Mouse (Mus musculus): Measurements from ENCODE around the gene Mipep. TPM values are rescaled to one million over a fixed set of nuclear protein-coding genes. Genes with fewer than 3 reads are reported as not detected.

The Mipep gene
- polyA plus RNA-seq, 2 experiments: 7.5 to 12.6 TPM

DNA sequence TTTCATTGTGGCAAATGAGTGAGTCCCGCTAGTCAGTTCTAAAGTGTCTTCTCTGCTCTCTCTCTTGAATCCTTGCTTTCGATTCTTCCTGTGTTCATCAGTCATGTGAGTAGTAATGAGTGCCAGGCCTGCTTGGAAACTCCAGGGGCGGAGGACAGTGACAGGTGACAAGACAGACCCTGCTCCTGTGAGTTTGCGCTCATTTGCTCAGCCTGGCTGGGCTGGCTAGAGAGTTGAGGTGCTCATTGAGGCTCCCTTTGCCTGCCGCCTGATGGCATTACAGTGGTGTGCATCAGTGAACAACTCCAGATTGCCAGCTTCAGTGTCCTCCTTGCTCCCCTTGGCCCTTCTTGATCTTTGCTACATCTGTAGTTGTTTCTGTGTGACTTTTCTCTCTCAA is 97.7 kb downstream of the Mipep start:
- no peaks in the 10 kb centered on the region for H3K36me3 ChIP-seq (replicated peaks; ENCODE audit: control insufficient read depth, insufficient read depth, low read depth)
- no peak overlapping the region for H3K4me2 ChIP-seq (ENCODE audit: low read depth)
- H3K4me3 ChIP-seq (ENCODE audit: insufficient read depth in 1 of 2, low read depth in 2 of 2, low read length in 2 of 2): no peak overlapping the region
- no peaks in the 10 kb centered on the region for H3K27me3 ChIP-seq (ENCODE audit: control insufficient read depth, insufficient read depth, low read length)
- no peaks in the 10 kb centered on the region for H3K4me1 ChIP-seq (replicated peaks; ENCODE audit: control insufficient read depth in 2 of 2, insufficient read depth in 2 of 2, low read length in 1 of 2)
- no peak overlapping the region for H3K27ac ChIP-seq
- H3K9ac ChIP-seq (replicated peaks): no peak overlapping the region
- no peaks in the 10 kb centered on the region for H3K9me3 ChIP-seq (ENCODE audit: control insufficient read depth, low read length)
- no peak for TF ChIP-seq EP300 (IDR thresholded peaks at IDR 0.05; ENCODE audit: low read depth)
- no peak for TF ChIP-seq CTCF (IDR thresholded peaks at IDR 0.05; ENCODE audit: low read depth)
- 78% methylated on average over 5 of the region's 5 CpGs for WGBS (ENCODE audit: insufficient replicate concordance)
- DNase-seq (ENCODE audit: low read depth in 3 of 3, low spot score in 3 of 3) (no peak), ATAC-seq (ENCODE audit: insufficient read depth) (no peak)

GRCm38 (mm10) chr14:60882681-60883080 is 98.3 kb downstream of the Mipep start:
- Histone ChIP-seq H3K9ac (replicated peaks) (no peak overlapping the region), H3K9me3 (ENCODE audit: control insufficient read depth, low read length) (no peaks in the 10 kb centered on the region), H3K27ac (no peak overlapping the region), H3K27me3 (ENCODE audit: control insufficient read depth, insufficient read depth, low read length) (no peaks in the 10 kb centered on the region), H3K4me1 (replicated peaks; ENCODE audit: control insufficient read depth in 2 of 2, insufficient read depth in 2 of 2, low read length in 1 of 2) (no peaks in the 10 kb centered on the region), H3K36me3 (replicated peaks; ENCODE audit: control insufficient read depth, insufficient read depth, low read depth) (no peaks in the 10 kb centered on the region), H3K4me3 (ENCODE audit: insufficient read depth in 1 of 2, low read depth in 2 of 2, low read length in 2 of 2) (no peak overlapping the region), H3K4me2 (ENCODE audit: low read depth) (no peak overlapping the region)
- ATAC-seq (ENCODE audit: insufficient read depth) (no peak), DNase-seq (ENCODE audit: low read depth in 3 of 3, low spot score in 3 of 3) (no peak)
- 63% methylated on average over 4 of the region's 4 CpGs for WGBS (ENCODE audit: insufficient replicate concordance)
- TF ChIP-seq EP300 (IDR thresholded peaks at IDR 0.05; ENCODE audit: low read depth) (no peak), CTCF (IDR thresholded peaks at IDR 0.05; ENCODE audit: low read depth) (no peak)

DNA sequence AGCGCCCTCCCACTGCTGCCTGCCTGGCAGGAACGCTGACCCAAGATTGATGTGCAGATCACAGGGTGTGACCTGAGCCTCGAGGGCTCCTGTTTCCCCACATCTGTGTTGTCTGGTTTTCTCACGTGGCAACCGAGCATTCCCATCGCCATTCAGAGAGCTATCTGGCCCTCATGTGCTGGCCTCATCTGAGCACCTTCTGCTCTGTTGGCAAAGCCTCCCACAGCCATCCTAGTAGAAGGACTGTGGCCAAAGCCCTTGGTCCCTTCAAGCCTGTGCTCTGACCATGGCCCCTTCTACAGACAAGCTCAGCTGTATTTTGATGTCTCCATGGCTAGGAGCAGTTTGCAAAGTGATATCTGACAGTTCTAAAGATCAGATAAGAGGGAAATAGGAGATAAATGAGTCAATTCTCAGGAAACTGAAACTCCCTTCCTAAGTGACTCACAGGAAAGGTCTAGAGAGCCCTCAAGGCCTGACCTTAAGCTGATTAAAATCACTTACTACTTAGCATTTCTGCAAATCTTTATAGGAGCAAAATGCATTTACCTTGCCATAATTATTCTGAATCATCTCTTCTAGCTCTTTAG is 101.1 kb downstream of the Mipep start:
- H3K27me3 ChIP-seq (ENCODE audit: control insufficient read depth, insufficient read depth, low read length): no peaks in the 10 kb centered on the region

GRCm38 (mm10) chr14:60893882-60894281 is 109.5 kb downstream of the Mipep start:
- Histone ChIP-seq H3K36me3 (replicated peaks; ENCODE audit: control insufficient read depth, insufficient read depth, low read depth) (no peaks in the 10 kb centered on the region), H3K9me3 (ENCODE audit: control insufficient read depth, low read length) (no peaks in the 10 kb centered on the region), H3K27ac (no peak overlapping the region), H3K9ac (replicated peaks) (no peak overlapping the region), H3K4me2 (ENCODE audit: low read depth) (no peak overlapping the region), H3K4me3 (ENCODE audit: insufficient read depth in 1 of 2, low read depth in 2 of 2, low read length in 2 of 2) (no peak overlapping the region), H3K4me1 (replicated peaks; ENCODE audit: control insufficient read depth in 2 of 2, insufficient read depth in 2 of 2, low read length in 1 of 2) (no peaks in the 10 kb centered on the region), H3K27me3 (ENCODE audit: control insufficient read depth, insufficient read depth, low read length) (no peaks in the 10 kb centered on the region)
- 76% methylated on average over 10 of the region's 10 CpGs for WGBS (ENCODE audit: insufficient replicate concordance)
- ATAC-seq (ENCODE audit: insufficient read depth) (no peak), DNase-seq (ENCODE audit: low read depth in 3 of 3, low spot score in 3 of 3) (no peak)
- TF ChIP-seq EP300 (IDR thresholded peaks at IDR 0.05; ENCODE audit: low read depth) (no peak), CTCF (IDR thresholded peaks at IDR 0.05; ENCODE audit: low read depth) (no peak)

More for the DNA sequence above, 101.1 kb downstream of the Mipep start:
- Histone ChIP-seq H3K36me3 (replicated peaks; ENCODE audit: control insufficient read depth, insufficient read depth, low read depth) (no peaks in the 10 kb centered on the region), H3K9me3 (ENCODE audit: control insufficient read depth, low read length) (no peaks in the 10 kb centered on the region), H3K4me3 (ENCODE audit: insufficient read depth in 1 of 2, low read depth in 2 of 2, low read length in 2 of 2) (no peak overlapping the region), H3K9ac (replicated peaks) (no peak overlapping the region), H3K4me2 (ENCODE audit: low read depth) (no peak overlapping the region), H3K27ac (no peak overlapping the region), H3K4me1 (replicated peaks; ENCODE audit: control insufficient read depth in 2 of 2, insufficient read depth in 2 of 2, low read length in 1 of 2) (no peaks in the 10 kb centered on the region)
- DNase-seq (ENCODE audit: low read depth in 3 of 3, low spot score in 3 of 3) (no peak), ATAC-seq (ENCODE audit: insufficient read depth) (no peak)
- TF ChIP-seq EP300 (IDR thresholded peaks at IDR 0.05; ENCODE audit: low read depth) (no peak), CTCF (IDR thresholded peaks at IDR 0.05; ENCODE audit: low read depth) (no peak)
- WGBS (ENCODE audit: insufficient replicate concordance): 62% methylated on average over 6 of the region's 6 CpGs

DNA sequence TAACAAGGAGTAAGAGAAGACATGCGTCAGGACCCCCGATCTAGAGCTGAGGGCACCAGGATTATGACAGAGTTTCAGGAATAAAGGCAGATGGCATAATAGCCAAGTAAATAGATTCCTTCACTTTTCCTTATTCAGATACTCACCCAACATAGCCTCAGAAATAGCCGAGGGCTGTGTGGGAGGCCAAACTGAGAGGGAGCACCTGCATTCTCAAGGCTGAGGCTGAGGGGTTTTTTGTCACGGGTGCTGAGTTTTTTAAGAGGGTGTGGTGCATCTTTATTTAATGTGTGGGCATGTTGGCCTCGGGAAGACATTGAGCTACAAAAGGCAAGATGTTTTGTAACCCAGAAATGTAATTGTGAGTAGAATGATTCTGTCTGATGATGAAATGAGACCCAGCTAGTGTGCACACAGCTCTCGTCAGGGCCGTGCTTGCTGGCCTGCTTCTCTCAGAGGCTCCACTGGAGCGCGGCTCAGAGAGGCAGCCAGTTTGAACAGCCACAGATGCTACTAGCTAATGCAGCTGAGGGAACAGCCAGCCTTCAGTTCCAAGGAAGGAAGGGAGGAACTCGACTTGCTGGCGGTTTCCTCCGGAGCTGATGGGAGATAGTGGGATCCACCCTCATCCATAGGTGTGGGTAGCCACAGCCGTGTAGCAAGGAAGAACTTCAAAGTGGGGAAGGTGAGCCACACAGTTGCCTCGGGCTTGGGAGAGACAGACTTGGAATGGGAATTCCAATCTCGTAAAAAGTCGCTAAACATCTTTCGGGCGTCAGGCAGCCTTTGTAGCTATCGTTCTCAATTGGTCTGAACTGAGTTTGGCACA is 111.0 kb downstream of the Mipep start:
- 73% methylated on average over 19 of the region's 19 CpGs for WGBS (ENCODE audit: insufficient replicate concordance)
- TF ChIP-seq CTCF (IDR thresholded peaks at IDR 0.05; ENCODE audit: low read depth): no peak
- no peak for TF ChIP-seq EP300 (IDR thresholded peaks at IDR 0.05; ENCODE audit: low read depth)
- no peak overlapping the region for H3K4me2 ChIP-seq (ENCODE audit: low read depth)
- no peak for ATAC-seq (ENCODE audit: insufficient read depth)
- no peak overlapping the region for H3K27ac ChIP-seq
- no peaks in the 10 kb centered on the region for H3K27me3 ChIP-seq (ENCODE audit: control insufficient read depth, insufficient read depth, low read length)
- no peak overlapping the region for H3K4me3 ChIP-seq (ENCODE audit: insufficient read depth in 1 of 2, low read depth in 2 of 2, low read length in 2 of 2)
- no peak overlapping the region for H3K9ac ChIP-seq (replicated peaks)
- no peak for DNase-seq (ENCODE audit: low read depth in 3 of 3, low spot score in 3 of 3)
- H3K9me3 ChIP-seq (ENCODE audit: control insufficient read depth, low read length): no peaks in the 10 kb centered on the region
- H3K36me3 ChIP-seq (replicated peaks; ENCODE audit: control insufficient read depth, insufficient read depth, low read depth): no peaks in the 10 kb centered on the region
- no peaks in the 10 kb centered on the region for H3K4me1 ChIP-seq (replicated peaks; ENCODE audit: control insufficient read depth in 2 of 2, insufficient read depth in 2 of 2, low read length in 1 of 2)
